Mouse (Mus musculus): ENCODE data around the gene Ankrd33. TPM values are rescaled to one million over a fixed set of nuclear protein-coding genes. Genes with fewer than 3 reads are reported as not detected.

The Ankrd33 gene
- total RNA-seq, 2 experiments from 2014 or later: not detected

GRCm38 (mm10) chr15:101118399-101119125 is 3.0 kb downstream of the Ankrd33 start:
- no peak for ATAC-seq (replicated peaks; ENCODE audit: low FRiP score, low TSS enrichment, poor library complexity, severe bottlenecking)

- no peak for ATAC-seq (replicated peaks; ENCODE audit: low FRiP score, low TSS enrichment, poor library complexity, severe bottlenecking)
Observed at GRCm38 (mm10) chr15:101121411-101122289, 6.1 kb downstream of the Ankrd33 start.

DNA sequence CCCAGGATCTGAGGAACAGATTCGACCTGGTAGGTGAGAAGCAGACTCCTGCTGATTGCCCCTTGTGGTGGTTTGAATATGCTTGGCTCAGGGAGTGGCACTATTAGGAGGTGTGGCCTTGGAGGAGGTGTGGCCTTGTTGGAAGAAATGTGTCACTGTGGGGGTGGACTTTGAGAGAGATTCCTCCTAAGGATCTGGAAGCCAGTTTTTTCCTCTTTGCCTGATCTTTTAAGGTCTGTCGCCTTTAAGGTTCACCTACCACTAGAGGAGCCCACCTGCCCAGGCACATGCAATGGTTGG is 6.7 kb downstream of the Ankrd33 start:
- no peak for ATAC-seq (replicated peaks; ENCODE audit: low FRiP score, low TSS enrichment, poor library complexity, severe bottlenecking)

- no peak for ATAC-seq (replicated peaks; ENCODE audit: low FRiP score, low TSS enrichment, poor library complexity, severe bottlenecking)
Observed at GRCm38 (mm10) chr15:101123202-101123601, 7.6 kb downstream of the Ankrd33 start.

DNA sequence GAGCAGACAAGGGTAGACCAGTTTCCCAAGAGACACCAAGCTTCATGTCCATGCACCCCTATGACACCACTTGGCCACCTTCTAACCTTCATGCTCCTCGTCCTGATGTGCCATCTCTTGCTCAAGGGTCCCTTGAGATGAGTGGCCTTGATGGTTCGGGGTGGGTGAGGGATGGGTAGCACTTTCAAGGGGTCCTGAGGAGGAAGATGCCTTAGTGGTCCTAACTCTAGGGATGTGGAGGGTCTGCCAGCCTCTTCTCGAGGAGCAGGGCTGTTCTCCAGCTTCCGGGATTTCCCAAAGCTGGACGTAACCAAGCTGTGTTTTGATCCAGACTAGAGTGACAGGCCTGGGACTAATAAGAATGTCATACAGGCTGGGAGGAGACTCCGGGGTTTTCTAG is 10.0 kb downstream of the Ankrd33 start:
- ATAC-seq (replicated peaks; ENCODE audit: low FRiP score, low TSS enrichment, poor library complexity, severe bottlenecking): no peak

DNA sequence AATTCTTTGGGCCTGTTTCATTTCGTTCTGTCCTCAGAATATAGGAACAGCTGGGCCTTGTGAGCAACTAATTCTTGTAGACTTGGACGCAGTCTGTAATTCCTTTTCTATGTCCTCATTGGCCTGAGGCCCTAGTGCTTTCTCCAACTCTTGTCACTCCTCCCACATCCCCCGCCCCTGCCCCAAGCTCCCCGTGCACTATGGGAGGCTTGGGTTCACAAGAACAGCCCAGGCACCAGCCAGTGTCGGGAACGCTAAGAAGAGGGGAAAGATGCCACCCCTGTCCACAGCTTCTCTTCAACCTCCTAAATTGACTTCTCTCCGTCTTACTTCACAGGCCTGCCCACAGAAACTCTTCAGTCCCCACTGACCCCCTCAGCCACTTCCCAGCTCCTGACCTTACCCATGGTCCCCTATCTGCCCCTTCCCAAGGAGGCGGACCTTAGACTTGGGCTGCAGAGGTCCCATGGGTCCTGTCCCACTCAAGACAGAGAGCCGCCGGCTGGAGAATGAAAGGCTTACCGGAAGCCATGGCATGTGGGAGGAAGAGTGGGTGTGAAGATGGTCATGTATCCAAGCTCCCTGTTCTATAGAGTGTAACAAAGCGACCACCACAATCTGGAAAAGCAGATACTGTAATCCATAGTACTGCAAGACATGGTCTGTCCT is 11.5 kb downstream of the Ankrd33 start:
- ATAC-seq (replicated peaks; ENCODE audit: low FRiP score, low TSS enrichment, poor library complexity, severe bottlenecking): no peak

GRCm38 (mm10) chr15:101128181-101129089 is 12.9 kb downstream of the Ankrd33 start, which contains the start of gene Acvrl1:
Gene Acvrl1, plus strand, starts transcription at chr15:101128522.
- ATAC-seq (replicated peaks; ENCODE audit: low FRiP score, low TSS enrichment, poor library complexity, severe bottlenecking): no peak

DNA sequence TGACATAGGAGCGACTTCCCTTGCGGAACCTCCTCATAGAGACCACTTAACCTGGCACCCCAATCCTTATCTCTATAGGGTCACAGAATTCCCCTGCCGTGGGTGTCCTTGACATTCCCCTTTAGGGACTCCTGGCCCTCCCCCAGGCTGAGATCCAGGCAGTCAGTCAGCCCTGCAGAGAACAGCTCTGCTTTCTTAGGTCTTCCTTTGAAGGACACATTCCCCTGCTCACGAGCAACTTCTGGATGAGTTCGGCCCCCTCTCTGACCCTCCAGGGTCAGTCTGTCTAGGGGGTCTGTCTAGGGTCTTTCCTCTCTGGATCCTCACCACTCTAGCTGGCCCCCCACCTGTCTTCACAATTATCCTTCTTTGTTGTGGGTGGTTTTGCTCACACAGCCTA is 13.9 kb downstream of the Ankrd33 start:
- ATAC-seq (replicated peaks; ENCODE audit: low FRiP score, low TSS enrichment, poor library complexity, severe bottlenecking): no peak

DNA sequence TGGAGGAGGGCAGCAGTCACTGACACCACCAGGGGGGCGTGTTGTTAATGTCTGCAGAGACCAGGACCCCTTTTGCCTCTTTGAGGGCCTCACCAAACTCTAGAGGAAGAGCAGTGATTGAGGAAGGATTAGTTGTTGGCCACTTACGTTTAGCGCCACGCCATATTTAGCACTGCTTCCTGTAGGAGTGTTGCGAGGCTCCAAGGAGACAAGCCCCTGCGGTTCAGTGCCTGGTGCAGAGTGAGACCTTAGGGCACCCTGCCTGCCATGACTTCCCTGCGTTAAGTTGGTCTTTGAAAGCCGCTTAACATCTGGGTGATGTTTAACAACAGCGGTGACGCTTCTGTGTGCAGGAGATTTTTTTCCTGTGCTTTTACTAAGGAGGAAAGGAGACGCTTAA is 15.9 kb downstream of the Ankrd33 start:
- ATAC-seq (replicated peaks; ENCODE audit: low FRiP score, low TSS enrichment, poor library complexity, severe bottlenecking): no peak

- ATAC-seq (replicated peaks; ENCODE audit: low FRiP score, low TSS enrichment, poor library complexity, severe bottlenecking): no peak
Observed at GRCm38 (mm10) chr15:101132041-101132440, 16.5 kb downstream of the Ankrd33 start.

- ATAC-seq (replicated peaks; ENCODE audit: low FRiP score, low TSS enrichment, poor library complexity, severe bottlenecking): no peak
Observed at GRCm38 (mm10) chr15:101132761-101133160, 17.2 kb downstream of the Ankrd33 start.

DNA sequence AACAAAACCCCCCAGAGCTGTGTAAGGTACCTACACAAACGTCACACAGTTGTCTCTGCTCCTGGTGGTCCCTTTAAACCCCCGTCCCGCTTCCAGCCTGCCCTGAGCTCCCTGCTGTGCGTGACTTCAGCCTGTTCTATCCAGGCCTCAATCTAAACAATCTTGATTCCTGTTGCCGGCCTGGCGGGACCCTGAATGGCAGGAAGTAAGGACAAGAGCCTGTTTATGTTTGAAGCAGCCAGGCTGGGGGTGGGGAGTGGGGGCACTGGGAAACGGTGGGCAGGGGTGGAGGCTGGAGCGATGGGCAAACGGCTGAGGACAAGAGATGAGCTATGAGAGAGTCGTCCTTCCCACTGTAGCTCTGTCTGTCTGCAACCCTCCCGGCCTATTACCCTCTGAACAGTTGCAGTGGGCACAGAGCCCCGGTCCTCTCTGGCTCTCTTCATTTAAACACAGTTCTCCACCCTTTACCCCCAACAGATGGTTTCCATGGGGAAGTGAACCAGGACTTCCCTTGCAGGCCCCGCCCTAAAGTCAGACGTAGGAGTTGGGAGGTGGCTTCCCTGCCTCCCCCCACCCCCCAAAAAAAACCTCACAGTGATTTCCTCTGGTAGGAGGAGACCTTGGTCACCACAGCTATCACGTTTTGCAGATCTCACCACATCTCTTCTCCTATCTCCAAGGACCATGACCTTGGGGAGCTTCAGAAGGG is 18.6 kb downstream of the Ankrd33 start:
- ATAC-seq (replicated peaks; ENCODE audit: low FRiP score, low TSS enrichment, poor library complexity, severe bottlenecking): no peak

DNA sequence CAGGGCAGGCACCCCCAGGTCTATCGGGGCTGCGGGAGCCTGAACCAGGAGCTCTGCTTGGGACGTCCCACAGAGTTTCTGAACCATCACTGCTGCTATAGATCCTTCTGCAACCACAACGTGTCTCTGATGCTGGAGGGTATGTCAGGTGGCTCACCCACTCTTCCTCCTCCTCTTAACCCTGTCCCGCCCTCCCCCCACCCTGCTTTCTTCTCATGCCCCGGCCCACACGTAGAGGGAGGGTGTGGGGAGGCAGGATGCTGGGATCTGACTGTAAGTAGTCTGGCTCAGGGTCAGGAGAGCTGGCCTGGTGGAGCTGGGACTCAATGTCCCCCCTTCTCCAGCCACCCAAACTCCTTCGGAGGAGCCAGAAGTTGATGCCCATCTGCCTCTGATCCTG is 19.9 kb downstream of the Ankrd33 start:
- ATAC-seq (replicated peaks; ENCODE audit: low FRiP score, low TSS enrichment, poor library complexity, severe bottlenecking): no peak

GRCm38 (mm10) chr15:101137455-101137854 is 21.9 kb downstream of the Ankrd33 start:
- ATAC-seq (replicated peaks; ENCODE audit: low FRiP score, low TSS enrichment, poor library complexity, severe bottlenecking): no peak

GRCm38 (mm10) chr15:101138675-101139074 is 23.1 kb downstream of the Ankrd33 start:
- ATAC-seq (replicated peaks; ENCODE audit: low FRiP score, low TSS enrichment, poor library complexity, severe bottlenecking): no peak

GRCm38 (mm10) chr15:101139885-101140284 is 24.3 kb downstream of the Ankrd33 start:
- peak; percentile 88 for ATAC-seq (replicated peaks; ENCODE audit: low FRiP score, low TSS enrichment, poor library complexity, severe bottlenecking)

GRCm38 (mm10) chr15:101140587-101140986 is 25.0 kb downstream of the Ankrd33 start:
- ATAC-seq (replicated peaks; ENCODE audit: low FRiP score, low TSS enrichment, poor library complexity, severe bottlenecking): no peak

GRCm38 (mm10) chr15:101141061-101141541 is 25.5 kb downstream of the Ankrd33 start:
- no peak; the same call in 1 of the 2 replicates for ATAC-seq (replicated peaks; ENCODE audit: low FRiP score, low TSS enrichment, poor library complexity, severe bottlenecking)

- ATAC-seq (replicated peaks; ENCODE audit: low FRiP score, low TSS enrichment, poor library complexity, severe bottlenecking): no peak
Observed at GRCm38 (mm10) chr15:101142672-101143071, 27.1 kb downstream of the Ankrd33 start.

All from megakaryocyte-erythroid progenitor cell, adult 5-6 weeks (primary cell).